Mouse (Mus musculus) left cerebral cortex, adult 2 months (tissue): Measurements from ENCODE around the gene Golim4. TPM values are rescaled to one million over a fixed set of nuclear protein-coding genes. Genes with fewer than 3 reads are reported as not detected.
A peak's percentile ranks its signal among the peaks of the same experiment; 100 is the strongest.

Experiments
- DNase-seq, 2 experiments: peaks; one replicate each; pipeline ENCODE4 v3.0.0; 2021 to 2022; ENCODE audit warnings: low spot score in 2 of 2, mixed read lengths in 1 of 2; ENCODE audit errors: extremely low spot score in 1 of 2
- H3K27ac ChIP-seq: fragments of 200-600 bp; 2 replicates; pipeline ENCODE4 v1.8.1; 2022
- H3K4me3 ChIP-seq: fragments of 200-600 bp; 2 replicates; pipeline ENCODE4 v1.8.1; 2022
- CTCF ChIP-seq: fragments of 200-600 bp; IDR thresholded peaks from 2 replicates; pipeline ENCODE4 v1.8.1; 2022; ENCODE audit warnings: antibody characterized with exemption, mild to moderate bottlenecking, moderate library complexity
- intact Hi-C: fragments of 180-260 bp; cut with DNase I; formaldehyde crosslinking; loops from one replicate; pipeline ENCODE4 v1.15.1; 2025
- total RNA-seq, 2 experiments: library from RNA; stranded (reverse); gene quantifications; 2 replicates each; pipeline ENCODE4 v1.2.3; 2021

The Golim4 gene
- total RNA-seq, 2 experiments from 2014 or later = 19.4 to 24.4 TPM

DNA sequence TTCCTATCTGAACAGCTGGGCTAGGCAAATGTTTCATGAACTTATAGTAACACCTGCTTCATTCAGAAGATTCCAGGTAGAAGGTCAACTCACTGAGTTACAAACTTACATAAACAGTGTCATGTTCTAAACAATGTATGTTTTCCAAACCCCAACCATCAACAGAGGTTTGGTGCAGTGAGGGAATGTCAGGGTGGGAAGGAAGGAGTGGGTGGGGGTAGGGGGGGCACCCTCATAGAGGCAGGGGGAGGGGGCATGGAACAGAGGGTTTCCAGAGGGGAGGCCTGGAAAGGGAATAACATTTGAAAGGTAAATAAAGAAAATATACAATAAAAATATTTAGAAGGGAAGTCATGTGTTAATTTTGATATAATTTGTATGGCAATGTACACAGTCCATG is 46.0 kb downstream of the Golim4 start:
- no peak overlapping the region for H3K4me3 ChIP-seq
- H3K27ac ChIP-seq = no peak overlapping the region
- DNase-seq = no peak
- intact Hi-C loops = loop anchor here (1.0 to 2.0 kb wide), 2 partner anchors 46 to 91 kb away; partner anchors contain the start of gene Golim4
- no peak for TF ChIP-seq CTCF

DNA sequence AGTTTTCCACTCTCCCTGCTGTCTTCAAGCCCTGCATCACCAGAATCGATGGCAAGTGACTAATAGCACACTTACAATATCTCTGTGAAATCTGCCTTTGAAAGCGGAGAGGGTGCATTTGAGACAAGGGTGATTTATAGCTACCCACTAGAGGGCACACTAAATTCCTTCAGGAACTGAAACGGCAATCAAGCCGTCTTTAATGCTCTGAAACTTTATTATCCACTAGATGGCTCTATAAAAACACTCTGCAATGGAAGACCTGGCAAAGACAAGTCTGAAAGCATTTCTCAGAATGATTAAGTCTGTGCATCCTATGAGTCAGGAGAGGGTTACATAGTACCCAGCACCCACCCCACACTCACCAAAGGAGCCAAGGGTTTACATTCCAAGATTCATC is 46.5 kb downstream of the Golim4 start:
- no peak for DNase-seq
- TF ChIP-seq CTCF = peak; percentile 86

DNA sequence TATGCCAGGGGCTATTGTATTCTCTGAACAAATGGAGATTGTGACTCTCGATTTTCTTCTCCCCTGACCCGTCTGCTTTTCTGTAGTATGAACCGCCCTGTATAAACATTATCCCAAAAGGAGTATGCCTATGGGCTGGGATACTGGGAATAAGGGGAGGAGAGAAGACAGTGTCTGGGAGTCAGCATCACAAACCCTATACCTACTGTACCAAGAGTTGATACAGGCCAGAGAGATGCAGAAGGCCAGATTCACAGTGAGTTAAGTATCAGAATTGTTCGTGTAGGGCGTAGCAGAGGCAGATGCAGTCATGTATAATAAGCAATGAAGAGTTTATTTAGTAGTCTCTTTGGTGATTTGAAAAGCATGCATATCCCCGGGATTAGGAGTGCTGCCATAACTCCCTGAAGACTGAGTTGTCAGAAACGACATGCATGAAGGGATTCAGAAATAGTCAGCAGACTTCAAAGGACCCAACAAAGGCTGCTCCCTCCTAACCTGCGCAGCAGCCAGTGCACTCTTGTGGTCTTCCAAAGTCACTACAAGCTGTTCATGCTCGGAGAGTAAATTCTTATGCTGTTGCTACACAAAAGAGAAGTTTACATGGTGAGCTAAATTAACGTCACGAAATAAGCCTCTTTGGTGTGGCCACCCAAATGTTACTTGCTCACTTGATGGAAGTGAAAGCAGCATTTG is 54.7 kb downstream of the Golim4 start:
- intact Hi-C loops = no loop called here
- no peak for DNase-seq
- no peak overlapping the region for H3K27ac ChIP-seq
- peak; percentile 47 for TF ChIP-seq CTCF
- H3K4me3 ChIP-seq = no peak overlapping the region

More for the DNA sequence above, 46.5 kb downstream of the Golim4 start:
- intact Hi-C loops = loop anchor here (1.0 to 2.0 kb wide), 2 partner anchors 47 to 91 kb away; partner anchors contain the start of gene Golim4
- Histone ChIP-seq H3K27ac (no peak overlapping the region), H3K4me3 (no peak overlapping the region)

DNA sequence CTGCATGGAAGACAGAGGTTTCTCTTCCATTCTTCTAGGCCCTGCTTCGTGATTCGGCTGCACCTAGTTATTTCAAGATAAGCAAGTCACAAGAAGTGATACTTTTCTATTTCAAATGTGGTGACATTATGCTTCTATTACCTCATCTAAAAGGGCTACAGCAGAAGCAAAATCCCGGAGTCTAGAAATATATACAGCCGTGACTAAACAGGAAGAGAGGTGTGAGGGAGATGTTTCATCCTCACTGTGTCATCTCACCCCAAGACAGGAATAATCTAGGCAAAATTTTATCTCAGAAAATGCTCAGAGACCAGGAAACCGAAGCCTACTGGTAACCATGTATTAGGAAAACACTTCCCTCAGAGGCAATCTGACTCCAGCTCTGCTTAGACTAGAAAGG is 61.7 kb downstream of the Golim4 start:
- TF ChIP-seq CTCF = no peak
- peak overlapping the region; percentile 71 for H3K27ac ChIP-seq
- DNase-seq = no peak
- no peak overlapping the region for H3K4me3 ChIP-seq
- intact Hi-C loops = no loop called here

DNA sequence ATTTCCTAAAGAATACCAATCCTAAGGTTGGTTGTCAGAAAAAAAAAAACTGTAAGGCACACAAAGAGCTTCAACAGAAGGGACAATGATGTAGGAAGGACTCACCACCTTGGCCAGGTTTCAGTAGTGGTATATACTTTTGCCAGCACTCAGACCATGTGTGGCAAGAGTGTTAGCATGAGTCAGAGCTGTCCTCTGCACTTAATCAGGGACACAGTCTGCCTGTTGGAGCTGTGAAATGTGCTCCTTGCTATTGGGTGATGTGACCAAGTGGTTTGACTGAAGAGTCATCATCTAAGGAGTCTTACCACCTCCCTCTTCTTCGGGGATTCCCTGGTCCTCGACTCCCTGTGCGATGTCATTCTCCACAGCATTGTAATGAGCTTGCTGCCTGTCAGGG is 65.2 kb downstream of the Golim4 start:
- no peak overlapping the region for H3K27ac ChIP-seq
- no peak for DNase-seq
- no peak overlapping the region for H3K4me3 ChIP-seq
- TF ChIP-seq CTCF = no peak
- intact Hi-C loops = no loop called here

DNA sequence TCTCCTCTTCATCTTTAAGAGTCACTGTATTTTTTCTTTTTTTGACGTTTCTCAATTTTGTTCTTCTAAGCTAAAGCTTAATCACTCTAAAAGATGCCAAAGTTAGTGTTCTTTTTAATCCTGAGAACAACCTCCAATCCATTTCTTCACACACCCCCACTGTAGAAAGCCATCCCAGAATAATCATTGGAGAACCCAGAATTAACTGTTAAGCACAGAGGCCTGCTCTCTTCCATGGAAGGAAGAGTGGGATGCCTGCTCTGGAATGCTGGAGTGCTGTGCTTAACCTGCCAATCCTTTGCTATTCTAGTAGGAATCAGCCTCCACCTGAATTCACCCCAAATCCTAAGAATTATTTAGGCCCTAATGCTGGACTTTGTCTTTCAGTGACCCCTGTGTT is 67.4 kb downstream of the Golim4 start:
- intact Hi-C loops = no loop called here
- H3K27ac ChIP-seq = no peak overlapping the region
- no peak for TF ChIP-seq CTCF
- DNase-seq = no peak
- no peak overlapping the region for H3K4me3 ChIP-seq

DNA sequence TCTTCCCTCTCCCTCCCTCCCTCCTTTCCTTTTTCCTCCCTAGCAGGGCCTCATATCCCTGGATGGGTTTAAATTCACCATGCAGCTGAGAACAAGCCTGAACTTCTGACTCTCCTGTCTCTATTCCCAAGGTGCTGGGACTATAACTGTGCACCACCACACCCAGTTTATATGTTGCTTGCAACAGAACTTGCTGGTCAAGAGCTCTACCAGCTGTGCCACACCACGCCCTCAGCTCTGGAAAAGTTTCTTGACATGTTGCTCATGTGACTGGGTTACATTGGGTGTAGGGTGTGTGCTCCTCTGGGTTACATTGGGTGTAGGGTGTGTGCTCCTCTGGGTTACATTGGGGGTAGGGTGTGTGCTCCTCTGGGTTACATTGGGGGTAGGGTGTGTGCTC is 75.2 kb downstream of the Golim4 start:
- Histone ChIP-seq H3K27ac (no peak overlapping the region), H3K4me3 (no peak overlapping the region)
- DNase-seq = no peak
- intact Hi-C loops = no loop called here
- no peak for TF ChIP-seq CTCF

DNA sequence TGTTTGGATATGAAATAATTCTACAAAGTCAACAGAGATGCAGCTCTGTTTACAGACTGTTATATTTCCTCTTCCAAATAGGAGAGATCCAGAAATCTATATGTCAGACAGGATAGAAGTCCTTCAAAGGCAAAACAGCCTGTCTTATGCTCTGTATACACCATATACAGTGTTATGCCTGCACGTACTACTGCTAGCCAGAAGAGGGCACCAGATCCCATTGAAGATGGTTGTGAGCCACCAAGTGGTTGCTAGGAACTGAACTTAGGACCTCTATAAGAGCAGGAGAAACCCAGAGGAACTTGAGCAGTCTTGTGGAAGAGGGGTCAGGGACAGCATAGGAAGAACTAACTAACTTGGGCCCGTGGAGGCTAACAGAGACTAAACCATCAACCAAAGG is 77.5 kb downstream of the Golim4 start:
- no peak overlapping the region for H3K27ac ChIP-seq
- H3K4me3 ChIP-seq = no peak overlapping the region
- no peak for DNase-seq
- intact Hi-C loops = no loop called here
- peak; percentile 15 for TF ChIP-seq CTCF

DNA sequence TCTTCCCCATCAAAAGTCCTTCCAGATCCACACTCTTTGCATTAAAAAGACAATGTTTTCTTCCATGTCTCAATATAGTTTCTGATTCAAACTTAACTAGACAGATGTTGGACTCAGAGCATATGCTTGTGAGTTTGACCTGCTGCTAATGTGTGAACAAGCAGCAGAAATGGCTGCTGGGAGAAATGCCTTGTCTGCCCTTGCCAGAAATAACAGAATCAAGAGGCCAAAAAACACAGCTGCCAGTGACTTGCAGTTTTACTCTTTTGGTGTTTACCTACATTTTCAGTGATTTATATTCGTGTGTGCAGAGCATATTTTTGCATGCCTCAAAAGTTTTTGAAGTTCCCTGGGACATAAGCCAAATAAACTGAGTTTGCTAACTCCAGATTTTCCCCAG is 87.9 kb downstream of the Golim4 start:
- no peak for TF ChIP-seq CTCF
- no peak overlapping the region for H3K27ac ChIP-seq
- H3K4me3 ChIP-seq = no peak overlapping the region
- DNase-seq = no peak
- intact Hi-C loops = no loop called here

DNA sequence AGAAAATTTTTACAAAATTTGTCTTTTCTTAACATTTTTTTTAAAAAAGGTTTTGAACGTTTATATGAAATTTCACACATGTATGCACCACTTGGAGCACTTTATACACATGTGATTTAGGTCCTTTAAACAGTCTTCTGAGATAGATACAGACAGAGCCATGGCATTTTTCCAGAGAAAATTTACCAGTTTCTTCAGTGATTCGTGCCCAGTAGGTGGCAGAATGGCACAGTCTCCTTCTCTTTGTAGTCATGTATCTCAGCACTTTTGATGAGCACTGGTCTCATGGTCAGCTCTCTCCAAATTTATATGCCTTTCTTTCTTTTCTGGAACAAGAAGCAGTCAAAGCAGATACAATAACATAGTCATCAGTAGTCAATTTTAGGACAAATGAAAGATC is 92.5 kb downstream of the Golim4 start:
- intact Hi-C loops = loop anchor here (2.0 to 5.0 kb wide), 2 partner anchors 137 to 142 kb away; no protein-coding TSS in a partner anchor
- DNase-seq = peak in 1 of 2 experiments; percentile 35
- TF ChIP-seq CTCF = peak; percentile 53
- Histone ChIP-seq H3K4me3 (no peak overlapping the region), H3K27ac (no peak overlapping the region)

DNA sequence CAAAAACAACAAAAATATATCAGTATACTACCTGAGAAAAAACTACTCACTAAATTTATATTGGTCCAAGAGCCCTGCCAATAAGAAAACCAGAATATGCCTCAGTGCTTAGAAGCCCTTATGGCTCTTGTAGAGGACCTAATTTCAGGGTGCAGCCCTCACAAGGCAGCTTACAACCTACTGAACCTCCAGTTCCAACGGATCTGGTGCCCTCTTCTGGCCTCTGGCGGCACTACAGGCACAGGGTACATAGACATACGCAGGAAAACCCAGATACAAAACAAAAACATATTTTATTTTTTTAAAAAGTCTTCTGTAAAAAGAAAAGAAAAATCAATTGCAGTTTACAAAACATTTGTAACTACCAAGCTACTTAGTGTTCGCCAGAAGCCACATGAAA is 95.1 kb downstream of the Golim4 start:
- H3K4me3 ChIP-seq = no peak overlapping the region
- DNase-seq = peak in 1 of 2 experiments; percentile 33
- peak; percentile 59 for TF ChIP-seq CTCF
- intact Hi-C loops = loop anchor here (2.0 to 5.0 kb wide), 2 partner anchors 139 to 641 kb away; no protein-coding TSS in a partner anchor
- H3K27ac ChIP-seq = no peak overlapping the region

DNA sequence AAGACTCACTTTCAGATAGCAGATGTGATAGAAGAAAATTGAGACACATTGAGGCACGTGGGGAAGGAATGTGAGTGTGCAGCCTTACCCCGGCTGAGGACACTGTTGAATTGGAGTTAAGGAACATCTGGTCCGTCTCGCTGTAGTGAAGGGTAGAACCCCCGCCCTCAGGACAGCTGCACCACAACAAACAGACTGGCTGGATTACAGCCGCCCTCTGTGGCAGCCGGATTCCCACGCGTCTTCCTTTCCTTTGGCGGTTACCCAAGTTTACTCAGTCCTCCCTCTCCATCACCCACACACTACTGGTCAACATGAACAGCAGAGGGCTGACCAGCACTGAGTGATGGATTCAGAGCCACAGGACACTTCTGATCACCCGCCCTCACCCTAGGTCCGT is 96.0 kb downstream of the Golim4 start:
- intact Hi-C loops = loop anchor here (5.0 kb wide), 1 partner anchor 138 kb away; no protein-coding TSS in a partner anchor

More for the DNA sequence above, 96.0 kb downstream of the Golim4 start:
- no peak for DNase-seq
- H3K4me3 ChIP-seq = no peak overlapping the region
- no peak for TF ChIP-seq CTCF
- H3K27ac ChIP-seq = no peak overlapping the region
